Mouse (Mus musculus): ENCODE measurements around the gene Mfng. TPM values are rescaled to one million over a fixed set of nuclear protein-coding genes. Genes with fewer than 3 reads are reported as not detected.
A peak's percentile ranks its signal among the peaks of the same experiment; 100 is the strongest.

Gene Mfng
- polyA plus RNA-seq, 1 experiment from 2014 or later = 21.3 TPM

DNA sequence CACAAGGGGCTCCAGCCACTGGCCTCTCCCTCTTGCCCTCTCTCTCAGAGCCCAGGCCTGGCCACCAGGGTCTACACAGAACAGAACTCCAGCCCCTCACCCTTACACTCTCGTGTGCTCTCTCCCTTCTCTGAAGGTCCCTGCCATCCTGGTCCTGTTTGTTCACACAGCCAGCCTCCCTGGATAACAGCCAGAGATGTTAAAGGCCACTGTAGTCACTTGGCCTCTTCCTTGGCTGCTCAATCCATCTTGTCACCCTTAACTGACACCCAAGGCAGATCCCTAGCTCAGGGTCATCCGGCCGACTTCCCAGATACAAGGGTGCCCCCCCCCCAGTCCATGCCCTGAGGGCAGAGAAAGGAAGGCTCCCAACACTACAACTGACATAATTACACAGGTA is 18.0 kb downstream of the Mfng start:
- H3K36me3 ChIP-seq = no peaks in the 10 kb centered on the region
- ATAC-seq (ENCODE audit: insufficient number of reproducible peaks, low FRiP score, low TSS enrichment, low read depth) = no peak
- no peak overlapping the region for H3K27ac ChIP-seq (replicated peaks)
- no peaks in the 10 kb centered on the region for H3K4me1 ChIP-seq
- no peaks in the 10 kb centered on the region for H3K9me3 ChIP-seq (replicated peaks)
- no peak overlapping the region for H3K4me3 ChIP-seq (replicated peaks)
- H3K9ac ChIP-seq = no peak overlapping the region
- 49% methylated on average over 3 of the region's 3 CpGs for WGBS
- H3K27me3 ChIP-seq = no peaks in the 10 kb centered on the region
- no peak overlapping the region for H3K4me2 ChIP-seq (replicated peaks)

DNA sequence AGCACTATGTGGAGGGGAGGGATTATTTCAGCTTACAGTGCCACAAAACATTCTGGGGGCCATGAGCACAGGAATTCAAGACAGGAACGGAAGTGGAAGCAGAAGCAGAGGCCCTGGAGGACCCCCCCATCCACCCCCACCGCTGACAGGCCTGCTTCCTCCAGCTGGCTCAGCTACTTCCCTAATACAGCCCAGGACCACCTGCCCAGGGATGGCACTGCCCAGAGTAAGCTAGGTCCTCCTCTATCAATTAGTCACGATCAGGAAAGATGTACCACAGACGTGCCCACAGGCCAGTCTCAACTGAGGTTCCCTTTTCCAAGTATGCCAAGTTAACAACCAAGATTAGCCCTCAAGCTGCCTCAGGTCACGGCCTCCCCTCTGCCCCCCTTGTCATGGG is 19.1 kb downstream of the Mfng start:
- no peak overlapping the region for H3K4me2 ChIP-seq (replicated peaks)
- H3K4me3 ChIP-seq (replicated peaks) = no peak overlapping the region
- H3K9me3 ChIP-seq (replicated peaks) = no peaks in the 10 kb centered on the region
- WGBS = 58% methylated on average over 5 of the region's 5 CpGs
- no peak overlapping the region for H3K9ac ChIP-seq
- no peak overlapping the region for H3K27ac ChIP-seq (replicated peaks)
- no peaks in the 10 kb centered on the region for H3K4me1 ChIP-seq
- H3K36me3 ChIP-seq = no peaks in the 10 kb centered on the region
- no peak for ATAC-seq (ENCODE audit: insufficient number of reproducible peaks, low FRiP score, low TSS enrichment, low read depth)
- H3K27me3 ChIP-seq = no peaks in the 10 kb centered on the region

GRCm38 (mm10) chr15:78752991-78753390 is 20.3 kb downstream of the Mfng start:
- no peaks in the 10 kb centered on the region for H3K36me3 ChIP-seq
- no peak overlapping the region for H3K4me2 ChIP-seq (replicated peaks)
- no peaks in the 10 kb centered on the region for H3K9me3 ChIP-seq (replicated peaks)
- no peak overlapping the region for H3K4me3 ChIP-seq (replicated peaks)
- no peak overlapping the region for H3K27ac ChIP-seq (replicated peaks)
- no peak for ATAC-seq (ENCODE audit: insufficient number of reproducible peaks, low FRiP score, low TSS enrichment, low read depth)
- H3K27me3 ChIP-seq = no peaks in the 10 kb centered on the region
- no peak overlapping the region for H3K9ac ChIP-seq
- H3K4me1 ChIP-seq = no peaks in the 10 kb centered on the region

GRCm38 (mm10) chr15:78750608-78751350 is 22.5 kb downstream of the Mfng start:
- Histone ChIP-seq H3K9ac (no peak overlapping the region; the same call in 1 of the 2 replicates), H3K27me3 (no peaks in the 10 kb centered on the region), H3K9me3 (replicated peaks) (no peaks in the 10 kb centered on the region), H3K4me3 (replicated peaks) (no peak overlapping the region), H3K4me1 (no peaks in the 10 kb centered on the region), H3K36me3 (no peaks in the 10 kb centered on the region), H3K27ac (replicated peaks) (no peak overlapping the region), H3K4me2 (replicated peaks) (no peak overlapping the region)
- 59% methylated on average over 6 of the region's 6 CpGs for WGBS
- no peak for ATAC-seq (ENCODE audit: insufficient number of reproducible peaks, low FRiP score, low TSS enrichment, low read depth)

GRCm38 (mm10) chr15:78749855-78750254 is 23.4 kb downstream of the Mfng start:
- Histone ChIP-seq H3K4me2 (replicated peaks) (no peak overlapping the region), H3K27ac (replicated peaks) (no peak overlapping the region), H3K9me3 (replicated peaks) (no peaks in the 10 kb centered on the region), H3K9ac (no peak overlapping the region), H3K4me1 (no peaks in the 10 kb centered on the region), H3K4me3 (replicated peaks) (no peak overlapping the region), H3K36me3 (no peaks in the 10 kb centered on the region), H3K27me3 (no peaks in the 10 kb centered on the region)
- WGBS = 42% methylated on average over 5 of the region's 5 CpGs
- ATAC-seq (ENCODE audit: insufficient number of reproducible peaks, low FRiP score, low TSS enrichment, low read depth) = 0 out of 2 replicates have a peak, but pooled peaks have one; percentile 40

- H3K4me1 ChIP-seq = no peaks in the 10 kb centered on the region
- H3K9ac ChIP-seq = no peak overlapping the region
- no peak overlapping the region for H3K4me3 ChIP-seq (replicated peaks)
- no peak overlapping the region for H3K27ac ChIP-seq (replicated peaks)
- no peaks in the 10 kb centered on the region for H3K9me3 ChIP-seq (replicated peaks)
- 4% methylated on average over 5 of the region's 5 CpGs for WGBS
- ATAC-seq (ENCODE audit: insufficient number of reproducible peaks, low FRiP score, low TSS enrichment, low read depth) = no peak
- no peak overlapping the region for H3K4me2 ChIP-seq (replicated peaks)
- no peaks in the 10 kb centered on the region for H3K27me3 ChIP-seq
- no peaks in the 10 kb centered on the region for H3K36me3 ChIP-seq
These were observed 29.1 kb downstream of the Mfng start for GRCm38 (mm10) chr15:78744206-78744605.

- no peaks in the 10 kb centered on the region for H3K9me3 ChIP-seq (replicated peaks)
- H3K36me3 ChIP-seq = no peaks in the 10 kb centered on the region
- H3K27ac ChIP-seq (replicated peaks) = no peak overlapping the region
- no peak overlapping the region for H3K4me2 ChIP-seq (replicated peaks)
- 79% methylated on average over 7 of the region's 10 CpGs for WGBS
- no peak overlapping the region for H3K4me3 ChIP-seq (replicated peaks)
- no peak overlapping the region for H3K9ac ChIP-seq
- no peaks in the 10 kb centered on the region for H3K27me3 ChIP-seq
- ATAC-seq (ENCODE audit: insufficient number of reproducible peaks, low FRiP score, low TSS enrichment, low read depth) = 0 out of 2 replicates have a peak, but pooled peaks have one; percentile 39
- no peaks in the 10 kb centered on the region for H3K4me1 ChIP-seq
These were observed 30.4 kb downstream of the Mfng start for GRCm38 (mm10) chr15:78742831-78743230.

GRCm38 (mm10) chr15:78740662-78741061 is 32.6 kb downstream of the Mfng start:
- ATAC-seq (ENCODE audit: insufficient number of reproducible peaks, low FRiP score, low TSS enrichment, low read depth) = no peak
- Histone ChIP-seq H3K9me3 (replicated peaks) (no peaks in the 10 kb centered on the region), H3K27ac (replicated peaks) (no peak overlapping the region), H3K4me3 (replicated peaks) (no peak overlapping the region), H3K4me1 (peaks cover 6% of the 10 kb centered on the region; the same call in 1 of the 2 replicates), H3K27me3 (no peaks in the 10 kb centered on the region; the same call in 1 of the 2 replicates), H3K36me3 (no peaks in the 10 kb centered on the region), H3K9ac (no peak overlapping the region), H3K4me2 (replicated peaks) (no peak overlapping the region)
- 55% methylated on average over 12 of the region's 12 CpGs for WGBS

DNA sequence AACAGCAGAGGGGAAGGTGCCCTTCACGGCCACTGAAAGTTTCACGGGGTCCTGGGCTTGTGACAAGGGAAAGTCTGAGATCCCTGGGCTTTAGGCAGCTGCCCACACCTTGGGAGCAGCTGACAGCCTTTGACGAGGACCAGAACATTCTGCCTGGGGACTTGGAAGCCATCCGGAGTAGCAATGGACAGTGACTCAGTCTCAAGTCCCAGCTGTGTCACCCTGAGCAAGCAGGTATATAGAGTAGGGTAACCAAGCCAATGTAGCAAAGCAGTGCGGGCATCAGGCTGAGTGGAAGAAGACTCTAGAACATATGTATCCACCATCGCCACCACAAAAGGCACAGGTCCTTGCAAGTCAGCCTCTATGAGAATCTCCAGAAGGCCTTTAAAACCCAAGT is 36.1 kb downstream of the Mfng start:
- Histone ChIP-seq H3K36me3 (no peaks in the 10 kb centered on the region), H3K27ac (replicated peaks) (no peak overlapping the region), H3K4me2 (replicated peaks) (no peak overlapping the region), H3K4me3 (replicated peaks) (no peak overlapping the region), H3K27me3 (peaks cover 4% of the 10 kb centered on the region; the same call in 1 of the 2 replicates), H3K9ac (no peak overlapping the region), H3K4me1 (peaks cover 9% of the 10 kb centered on the region; the same call in 1 of the 2 replicates), H3K9me3 (replicated peaks) (no peaks in the 10 kb centered on the region)
- 56% methylated on average over 6 of the region's 6 CpGs for WGBS
- no peak for ATAC-seq (ENCODE audit: insufficient number of reproducible peaks, low FRiP score, low TSS enrichment, low read depth)

GRCm38 (mm10) chr15:78736681-78737100 is 36.6 kb downstream of the Mfng start:
- no peak for ATAC-seq (ENCODE audit: insufficient number of reproducible peaks, low FRiP score, low TSS enrichment, low read depth)
- H3K27ac ChIP-seq (replicated peaks) = no peak overlapping the region
- 43% methylated on average over 7 of the region's 7 CpGs for WGBS
- H3K9me3 ChIP-seq (replicated peaks) = no peaks in the 10 kb centered on the region
- no peak overlapping the region for H3K4me3 ChIP-seq (replicated peaks)
- H3K36me3 ChIP-seq = no peaks in the 10 kb centered on the region
- H3K27me3 ChIP-seq = peaks cover 4% of the 10 kb centered on the region; the same call in 1 of the 2 replicates
- H3K4me1 ChIP-seq = peaks cover 9% of the 10 kb centered on the region; the same call in 1 of the 2 replicates
- H3K9ac ChIP-seq = no peak overlapping the region
- H3K4me2 ChIP-seq (replicated peaks) = no peak overlapping the region

- H3K36me3 ChIP-seq = no peaks in the 10 kb centered on the region
- H3K9me3 ChIP-seq (replicated peaks) = no peaks in the 10 kb centered on the region
- H3K4me3 ChIP-seq (replicated peaks) = no peak overlapping the region
- H3K4me2 ChIP-seq (replicated peaks) = no peak overlapping the region
- 67% methylated on average over 3 of the region's 3 CpGs for WGBS
- peaks cover 9% of the 10 kb centered on the region; the same call in 1 of the 2 replicates for H3K4me1 ChIP-seq
- no peak overlapping the region for H3K27ac ChIP-seq (replicated peaks)
- peaks cover 4% of the 10 kb centered on the region; the same call in 1 of the 2 replicates for H3K27me3 ChIP-seq
- ATAC-seq (ENCODE audit: insufficient number of reproducible peaks, low FRiP score, low TSS enrichment, low read depth) = no peak
- no peak overlapping the region for H3K9ac ChIP-seq
These were observed 37.1 kb downstream of the Mfng start for GRCm38 (mm10) chr15:78736181-78736579.

All from embryonic facial prominence, embryonic 15.5 days (tissue).